Mouse (Mus musculus): ENCODE data around the gene Rsph3b.
"Not testable (repeated sequence)": the region's sequence is repeated elsewhere in the genome, so short reads cannot be mapped to it uniquely, and the experiment has no call there.

DNA sequence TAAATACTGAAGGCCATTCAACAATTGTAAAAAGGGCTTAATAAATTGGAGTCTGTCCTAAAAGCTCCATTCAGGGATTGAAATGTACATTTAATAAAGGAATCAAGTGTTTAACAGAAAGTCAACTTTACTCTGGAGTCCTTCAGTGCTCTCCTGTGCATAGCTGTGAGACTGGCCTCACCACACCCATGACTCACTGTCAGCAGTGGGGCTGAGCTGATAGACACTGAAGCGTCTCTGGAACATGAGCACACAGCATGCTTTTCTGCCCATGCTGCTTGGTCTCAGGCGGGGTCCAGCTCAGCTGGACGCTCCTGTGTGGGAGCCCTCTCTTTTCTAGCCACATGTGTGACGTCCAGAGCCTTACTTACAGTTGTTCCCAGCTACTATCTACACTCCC, 5.9 kb downstream of the Rsph3b start:
- TF ChIP-seq CTCF (IDR thresholded peaks at IDR 0.05; ENCODE audit: borderline replicate concordance, insufficient read depth, low read length); POLR2A (IDR thresholded peaks at IDR 0.05; ENCODE audit: low read depth, low read length): not testable (repeated sequence)
